Mouse (Mus musculus) brain, embryonic 14.5 days (tissue): ENCODE measurements around the gene Msh3.

Experiments used
- CTCF ChIP-seq: fragments of 200-500 bp; IDR thresholded peaks from 2 replicates; pipeline ENCODE4 v1.5.1; 2012; ENCODE audit warnings: inconsistent platforms, mild to moderate bottlenecking, moderate library complexity, borderline replicate concordance; ENCODE audit not compliant: insufficient read depth, insufficient read length; ENCODE audit errors: extremely low read depth
- POLR2A ChIP-seq: fragments of 200-500 bp; IDR thresholded peaks from 2 replicates; pipeline ENCODE4 v1.6.1; 2012; ENCODE audit warnings: mild to moderate bottlenecking, inconsistent platforms, borderline replicate concordance; ENCODE audit not compliant: poor library complexity, insufficient read depth, insufficient read length, severe bottlenecking; ENCODE audit errors: extremely low read depth

DNA sequence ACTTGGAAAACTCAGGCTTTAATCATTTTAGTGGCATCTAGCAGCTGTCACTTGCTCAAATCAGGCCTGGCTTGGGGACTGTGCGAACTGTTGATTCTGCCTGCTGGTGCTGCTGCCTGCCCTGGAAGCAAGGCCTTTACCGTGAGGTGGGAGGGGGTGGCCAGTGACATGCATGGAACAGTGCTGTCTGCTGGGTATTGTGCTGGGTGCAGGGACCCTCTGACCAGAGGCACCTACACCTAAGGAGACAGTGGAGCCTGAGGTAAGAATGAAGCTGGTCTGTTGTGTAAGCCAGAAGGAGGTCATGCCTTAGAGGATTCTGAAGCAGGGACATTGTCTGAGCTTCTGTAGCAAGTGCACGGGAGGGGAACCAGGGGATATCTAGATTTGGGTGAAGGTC is 16.0 kb upstream of the Msh3 start:
- TF ChIP-seq CTCF (no peak), POLR2A (no peak)
